Mouse (Mus musculus) neural tube, embryonic 15.5 days (tissue): ENCODE measurements at regions not wholly inside any gene's neighbourhood (a gene's known extent, or its start where the extent isn't known, plus 50 kb on each side); places are given as distances from the start of the nearest gene placed in this dataset.

Experiments
- ATAC-seq: fragments of 200-750 bp; cut with Nextera tagmentation; 2 replicates; pipeline ENCODE4 v1.8.0; 2017; ENCODE audit warnings: mild to moderate bottlenecking, moderate TSS enrichment, moderate library complexity; ENCODE audit not compliant: low FRiP score
- H3K27ac ChIP-seq: fragments of 300-500 bp; sonication (generic); replicated peaks from 2 replicates; pipeline ENCODE4 v1.5.1; 2015; ENCODE audit warnings: mild to moderate bottlenecking, inconsistent platforms
- H3K27me3 ChIP-seq: fragments of 300-500 bp; sonication (generic); replicated peaks from 2 replicates; pipeline ENCODE4 v1.6.1; 2015; ENCODE audit warnings: inconsistent platforms
- H3K36me3 ChIP-seq: fragments of 300-500 bp; sonication (generic); 2 replicates; pipeline ENCODE4 v1.6.1; 2015; ENCODE audit warnings: inconsistent platforms
- H3K4me1 ChIP-seq: fragments of 300-500 bp; sonication (generic); 2 replicates; pipeline ENCODE4 v1.6.1; 2015; ENCODE audit warnings: inconsistent platforms
- H3K4me2 ChIP-seq: fragments of 300-500 bp; sonication (generic); 2 replicates; pipeline ENCODE4 v1.6.1; 2015; ENCODE audit warnings: inconsistent platforms, mild to moderate bottlenecking, moderate library complexity
- H3K4me3 ChIP-seq: fragments of 300-500 bp; sonication (generic); replicated peaks from 2 replicates; pipeline ENCODE4 v1.5.1; 2015; ENCODE audit warnings: mild to moderate bottlenecking, inconsistent platforms
- H3K9ac ChIP-seq: fragments of 300-500 bp; sonication (generic); replicated peaks from 2 replicates; pipeline ENCODE4 v1.6.1; 2015; ENCODE audit warnings: mild to moderate bottlenecking, inconsistent platforms
- H3K9me3 ChIP-seq: fragments of 300-500 bp; sonication (generic); replicated peaks from 2 replicates; pipeline ENCODE4 v1.6.1; 2016; ENCODE audit warnings: inconsistent platforms
- WGBS: fragments of 180-500 bp; shearing (Covaris S2); methylation state at CpG from one replicate; pipeline ENCODE4 v1.1.7; 2015; ENCODE audit warnings: mixed read lengths; 5-methylcytosine and 5-hydroxymethylcytosine counted together

GRCm38 (mm10) chr15:25539344-25540176 is 82.8 kb upstream of the Myo10 start:
- no peak overlapping the region for H3K9ac ChIP-seq
- WGBS = 77% methylated on average over 20 of the region's 20 CpGs
- H3K36me3 ChIP-seq = no peaks in the 10 kb centered on the region
- ATAC-seq = no peak
- peaks cover 8% of the 10 kb centered on the region; the same call in 1 of the 2 replicates for H3K4me1 ChIP-seq
- no peak overlapping the region for H3K27ac ChIP-seq
- no peak overlapping the region for H3K4me2 ChIP-seq
- H3K4me3 ChIP-seq = no peak overlapping the region
- H3K27me3 ChIP-seq = no peaks in the 10 kb centered on the region
- no peaks in the 10 kb centered on the region for H3K9me3 ChIP-seq

GRCm38 (mm10) chr15:25542382-25542781 is 79.9 kb upstream of the Myo10 start:
- no peak overlapping the region for H3K4me2 ChIP-seq
- H3K4me1 ChIP-seq = no peaks in the 10 kb centered on the region
- H3K9ac ChIP-seq = no peak overlapping the region
- H3K27ac ChIP-seq = no peak overlapping the region
- H3K36me3 ChIP-seq = no peaks in the 10 kb centered on the region
- no peak overlapping the region for H3K4me3 ChIP-seq
- no peaks in the 10 kb centered on the region for H3K27me3 ChIP-seq
- H3K9me3 ChIP-seq = no peaks in the 10 kb centered on the region
- no peak for ATAC-seq
- whole genome bisulfite sequencing = 84% methylated on average over 4 of the region's 4 CpGs

GRCm38 (mm10) chr15:25546185-25546584 is 76.1 kb upstream of the Myo10 start:
- Histone ChIP-seq H3K4me3 (no peak overlapping the region), H3K4me2 (no peak overlapping the region), H3K36me3 (no peaks in the 10 kb centered on the region), H3K9ac (no peak overlapping the region), H3K27ac (no peak overlapping the region), H3K27me3 (no peaks in the 10 kb centered on the region), H3K9me3 (no peaks in the 10 kb centered on the region), H3K4me1 (no peaks in the 10 kb centered on the region)
- no peak for ATAC-seq
- WGBS = 66% methylated on average over 4 of the region's 4 CpGs

- 94% methylated on average over 8 of the region's 8 CpGs for WGBS
- H3K36me3 ChIP-seq = no peaks in the 10 kb centered on the region
- no peak overlapping the region for H3K9ac ChIP-seq
- no peak overlapping the region for H3K4me3 ChIP-seq
- no peaks in the 10 kb centered on the region for H3K27me3 ChIP-seq
- H3K4me2 ChIP-seq = no peak overlapping the region
- H3K27ac ChIP-seq = no peak overlapping the region
- no peak for ATAC-seq
- H3K9me3 ChIP-seq = no peaks in the 10 kb centered on the region
- no peaks in the 10 kb centered on the region for H3K4me1 ChIP-seq
Measured at GRCm38 (mm10) chr15:25550269-25551054, 71.9 kb upstream of the Myo10 start.

- no peaks in the 10 kb centered on the region for H3K27me3 ChIP-seq
- no peak for ATAC-seq
- 86% methylated on average over 10 of the region's 10 CpGs for WGBS
Measured at GRCm38 (mm10) chr15:25554945-25555344, 67.4 kb upstream of the Myo10 start.

GRCm38 (mm10) chr15:25555852-25556251 is 66.5 kb upstream of the Myo10 start:
- WGBS = 39% methylated on average over 2 of the region's 2 CpGs
- H3K27ac ChIP-seq = no peak overlapping the region
- ATAC-seq = no peak
- no peaks in the 10 kb centered on the region for H3K36me3 ChIP-seq
- no peak overlapping the region for H3K4me3 ChIP-seq
- H3K4me2 ChIP-seq = no peak overlapping the region
- no peaks in the 10 kb centered on the region for H3K4me1 ChIP-seq
- H3K9me3 ChIP-seq = no peaks in the 10 kb centered on the region
- H3K27me3 ChIP-seq = no peaks in the 10 kb centered on the region
- H3K9ac ChIP-seq = no peak overlapping the region

More at GRCm38 (mm10) chr15:25554945-25555344, 67.4 kb upstream of the Myo10 start:
- no peaks in the 10 kb centered on the region for H3K4me1 ChIP-seq
- no peak overlapping the region for H3K4me2 ChIP-seq
- H3K4me3 ChIP-seq = no peak overlapping the region
- no peaks in the 10 kb centered on the region for H3K9me3 ChIP-seq
- no peak overlapping the region for H3K27ac ChIP-seq
- H3K36me3 ChIP-seq = no peaks in the 10 kb centered on the region
- no peak overlapping the region for H3K9ac ChIP-seq

GRCm38 (mm10) chr15:25557566-25557965 is 64.8 kb upstream of the Myo10 start:
- Histone ChIP-seq H3K4me3 (no peak overlapping the region), H3K36me3 (no peaks in the 10 kb centered on the region), H3K9ac (no peak overlapping the region), H3K27me3 (no peaks in the 10 kb centered on the region), H3K4me2 (no peak overlapping the region), H3K27ac (no peak overlapping the region), H3K4me1 (no peaks in the 10 kb centered on the region), H3K9me3 (no peaks in the 10 kb centered on the region)
- WGBS = 92% methylated on average over 8 of the region's 8 CpGs
- no peak for ATAC-seq

- no peak for ATAC-seq
- Histone ChIP-seq H3K4me3 (no peak overlapping the region), H3K36me3 (no peaks in the 10 kb centered on the region), H3K27me3 (no peaks in the 10 kb centered on the region), H3K4me2 (no peak overlapping the region), H3K4me1 (no peaks in the 10 kb centered on the region), H3K9ac (no peak overlapping the region), H3K27ac (no peak overlapping the region), H3K9me3 (no peaks in the 10 kb centered on the region)
- 83% methylated on average over 7 of the region's 7 CpGs for WGBS
Measured at GRCm38 (mm10) chr15:25558240-25558639, 64.1 kb upstream of the Myo10 start.

GRCm38 (mm10) chr15:25563641-25564040 is 58.7 kb upstream of the Myo10 start:
- Histone ChIP-seq H3K27me3 (no peaks in the 10 kb centered on the region), H3K36me3 (no peaks in the 10 kb centered on the region), H3K4me2 (no peak overlapping the region), H3K27ac (no peak overlapping the region), H3K9me3 (no peaks in the 10 kb centered on the region), H3K4me3 (no peak overlapping the region), H3K4me1 (no peaks in the 10 kb centered on the region), H3K9ac (no peak overlapping the region)
- 80% methylated on average over 7 of the region's 7 CpGs for WGBS
- no peak for ATAC-seq

- H3K9ac ChIP-seq = no peak overlapping the region
- no peaks in the 10 kb centered on the region for H3K9me3 ChIP-seq
- 42% methylated on average over 6 of the region's 6 CpGs for WGBS
- H3K4me2 ChIP-seq = no peak overlapping the region
- H3K27ac ChIP-seq = no peak overlapping the region
- ATAC-seq = no peak
- no peaks in the 10 kb centered on the region for H3K27me3 ChIP-seq
- H3K36me3 ChIP-seq = no peaks in the 10 kb centered on the region
- H3K4me1 ChIP-seq = no peaks in the 10 kb centered on the region
- H3K4me3 ChIP-seq = no peak overlapping the region
Measured at GRCm38 (mm10) chr15:25572495-25572894, 49.8 kb upstream of the Myo10 start.
